Mouse (Mus musculus) embryo, embryonic 11.5 days (tissue): Measurements from ENCODE around the gene Gm9573.

Source experiments
- DNase-seq: peaks from one replicate; pipeline ENCODE4 v3.0.0-alpha.2; 2012; ENCODE audit warnings: low read depth, low spot score

Gene Gm9573

DNA sequence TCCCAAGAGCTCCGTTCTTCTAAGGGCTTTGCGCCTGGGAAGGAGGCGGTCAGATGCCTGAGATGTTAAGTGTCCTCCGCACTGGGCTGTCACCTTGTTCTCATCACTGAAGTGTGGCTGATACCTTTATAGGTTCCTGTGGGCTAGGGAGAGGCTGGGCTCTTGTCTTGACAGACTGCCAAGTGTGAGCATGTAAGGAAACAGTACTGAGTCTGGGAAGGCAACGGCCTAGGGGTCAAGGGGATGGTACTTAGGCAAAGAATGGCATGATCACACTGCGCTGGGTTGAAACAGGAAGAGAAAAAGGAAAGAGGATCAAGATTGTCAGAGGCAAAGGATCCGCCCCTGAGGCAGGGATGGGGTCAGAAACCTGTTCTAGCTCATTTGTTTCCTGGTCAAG, at the start of gene Gm9573:
Gene Gm9573 (minus strand): TSS at position 101 of the 400 bp plus-strand sequence.
- DNase-seq, result no peak

DNA sequence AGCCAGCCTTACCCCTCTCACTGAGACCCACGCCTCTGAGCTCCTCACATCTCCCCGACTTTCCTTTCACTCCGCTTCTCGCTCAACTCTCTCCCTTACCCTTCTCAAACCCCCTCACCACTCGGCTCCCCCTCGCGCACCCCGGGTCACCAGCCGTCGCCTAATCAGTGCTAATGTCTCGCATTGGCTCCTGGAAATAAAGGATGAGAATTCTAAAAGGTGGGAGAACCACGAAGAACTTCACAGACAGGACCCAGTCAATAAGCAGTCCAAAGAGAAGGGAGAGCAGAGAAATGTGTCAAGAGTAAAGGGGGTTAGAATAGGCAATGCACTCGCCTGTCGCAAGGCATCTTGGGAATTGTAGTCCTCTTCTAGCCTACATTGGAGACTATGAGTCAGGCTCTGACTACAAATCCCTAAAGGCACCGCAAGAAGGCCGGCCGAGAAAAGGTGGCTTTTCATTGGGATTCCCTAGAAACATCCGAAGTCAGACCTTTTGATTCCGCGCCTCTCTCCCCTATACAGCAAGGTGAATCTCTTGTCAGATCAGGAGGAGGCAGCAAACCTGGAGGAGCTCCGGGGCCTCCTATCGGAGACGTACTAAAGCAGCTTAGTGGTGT, 47.1 kb upstream of the Gm9573 start, which contains the start of gene Gtf2h4:
Gene Gtf2h4 (minus strand): TSS at position 324 of the 620 bp plus-strand sequence.
- DNase-seq, result peak; percentile 88

DNA sequence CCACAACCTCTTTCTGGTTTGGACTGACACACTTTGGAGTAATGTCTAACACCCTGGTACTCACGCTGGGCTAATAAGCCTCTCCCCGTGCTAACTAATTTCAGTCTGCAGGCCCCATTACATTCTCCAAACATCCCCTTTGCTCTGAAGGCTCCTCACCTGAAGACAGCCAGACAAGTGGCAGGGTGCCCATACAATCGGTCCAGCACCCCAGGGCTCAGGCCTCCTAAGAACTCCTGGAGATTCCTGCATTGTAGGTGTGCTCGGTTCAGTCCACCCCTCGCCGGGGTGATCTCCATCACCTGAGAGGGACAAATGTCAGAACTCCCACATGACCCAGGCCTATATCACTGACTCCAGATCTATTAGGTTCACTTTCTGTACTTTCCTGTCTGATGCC, 46.1 kb upstream of the Gm9573 start:
- no peak for DNase-seq

DNA sequence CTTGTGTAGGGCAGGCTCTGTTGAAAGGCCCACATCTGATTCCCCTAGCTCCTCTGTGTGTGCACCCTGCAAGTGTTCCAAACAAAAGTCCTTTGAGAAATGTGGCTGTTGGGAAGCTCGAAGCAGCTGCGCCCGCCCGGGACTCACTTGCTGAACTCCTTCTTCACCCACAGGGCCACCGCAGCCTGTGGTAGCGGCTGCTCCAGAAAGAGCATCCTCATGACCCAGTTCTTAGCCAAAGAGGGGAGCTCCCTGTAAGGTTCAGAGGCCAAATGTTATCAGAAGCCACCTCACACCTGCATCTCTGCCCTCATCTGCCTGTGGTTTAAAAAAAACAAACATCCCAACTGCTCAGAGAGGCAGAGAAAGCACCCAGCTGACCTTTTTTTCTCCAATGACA, 45.4 kb upstream of the Gm9573 start:
- no peak for DNase-seq

DNA sequence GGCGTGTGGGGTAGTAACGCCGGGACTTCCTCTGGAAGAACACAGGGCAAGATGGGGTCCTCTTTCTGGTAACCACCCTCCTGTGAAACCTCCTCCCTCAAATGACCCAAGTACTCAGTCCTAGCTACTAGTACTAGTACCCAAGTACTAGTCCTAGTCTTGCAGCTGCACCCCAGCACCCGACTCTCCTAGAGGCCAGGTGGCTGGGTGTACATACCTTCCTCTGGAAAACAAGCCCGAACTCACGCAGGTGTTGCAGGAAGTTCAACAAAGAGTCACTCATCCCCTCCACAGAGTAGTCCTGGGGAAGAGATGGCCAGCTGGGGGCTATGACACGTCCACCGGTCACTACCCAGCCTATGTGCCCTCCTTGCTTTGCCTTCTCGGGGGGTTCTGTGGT, 43.3 kb upstream of the Gm9573 start:
- DNase-seq, result no peak

DNA sequence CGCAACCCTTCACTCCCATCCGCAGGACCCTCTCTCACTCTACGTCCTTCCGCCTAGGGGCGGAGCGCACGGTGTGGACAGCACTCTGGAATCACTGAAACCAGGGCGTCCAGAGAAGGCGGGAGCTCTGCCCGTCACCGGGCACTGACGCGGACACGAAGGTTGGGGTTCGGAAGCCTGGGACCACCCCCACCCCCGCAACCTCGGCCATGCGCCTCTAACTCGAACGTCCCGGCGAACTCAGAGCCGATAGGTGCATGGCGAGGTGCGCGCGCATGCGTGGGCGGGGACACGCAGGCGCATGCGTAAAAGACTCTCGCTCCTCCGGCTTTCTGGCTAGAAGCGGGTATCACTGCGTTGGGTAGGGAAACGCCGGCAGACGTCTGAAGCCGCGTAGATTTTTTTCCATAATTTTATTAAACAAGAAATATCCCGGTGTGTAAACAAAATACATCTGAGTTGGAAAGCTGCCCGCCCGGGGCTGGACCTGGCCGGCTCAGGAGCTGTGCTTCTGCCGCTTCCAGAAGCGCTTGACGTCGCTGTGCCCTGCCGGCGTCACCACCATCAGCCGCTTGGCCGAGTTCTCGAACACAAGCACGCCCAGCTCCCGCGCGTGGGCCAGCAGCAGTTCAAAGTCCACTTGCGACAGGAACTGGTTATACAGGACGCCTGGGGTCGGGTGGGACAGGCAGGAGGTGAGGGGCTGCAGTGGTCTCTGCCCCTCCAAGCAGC, 41.1 kb upstream of the Gm9573 start, which contains the start of gene Vars2:
Gene Vars2 (minus strand): TSS at position 259 of the 732 bp plus-strand sequence.
- DNase-seq, result peak; percentile 93

DNA sequence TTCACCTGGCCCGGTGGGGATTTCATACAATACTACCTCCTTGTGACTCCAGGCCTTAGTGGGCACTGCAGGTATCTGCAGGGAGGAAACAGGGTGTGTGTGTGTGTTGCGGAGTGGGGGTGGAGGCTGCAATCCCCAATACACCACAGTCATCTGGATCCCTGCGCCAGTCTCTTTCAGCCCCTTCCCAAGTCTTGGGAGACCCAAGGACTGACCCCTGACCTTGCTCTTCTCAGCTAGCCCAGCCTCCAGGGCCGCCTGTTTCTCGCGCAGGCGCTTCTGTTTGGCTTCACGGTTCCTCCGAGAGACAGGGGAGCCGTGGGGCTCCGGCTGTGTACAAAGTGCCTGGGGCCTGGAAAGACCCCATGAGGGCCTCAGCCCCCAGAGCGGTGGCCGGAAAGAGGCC, 40.4 kb upstream of the Gm9573 start:
- peak; percentile 23 for DNase-seq

DNA sequence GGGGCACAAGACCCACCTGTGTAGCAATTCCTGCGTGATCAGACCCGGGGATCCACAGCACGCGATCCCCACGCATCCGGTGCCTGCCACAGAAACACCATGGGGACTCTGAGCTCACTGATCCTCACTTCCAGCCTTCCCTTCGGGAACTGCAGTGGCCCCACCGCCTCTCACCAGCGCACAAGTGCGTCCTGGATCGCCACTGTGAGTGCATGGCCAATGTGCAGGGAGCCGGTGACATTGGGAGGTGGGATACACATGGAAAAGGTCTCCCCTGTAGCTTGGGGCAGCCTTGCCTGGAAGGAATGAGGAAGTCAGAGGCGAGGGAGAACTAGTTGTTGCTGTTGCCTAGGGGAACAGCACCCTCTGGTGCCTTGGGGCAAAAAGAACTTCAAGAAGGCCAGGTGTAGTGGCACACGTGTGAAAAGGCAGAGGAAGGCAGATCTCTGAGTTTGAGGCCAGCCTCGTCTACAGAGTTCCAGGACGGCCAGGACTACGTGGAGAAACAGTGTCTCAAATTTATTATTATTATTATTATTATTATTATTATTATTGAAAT, 39.6 kb upstream of the Gm9573 start:
- no peak for DNase-seq

DNA sequence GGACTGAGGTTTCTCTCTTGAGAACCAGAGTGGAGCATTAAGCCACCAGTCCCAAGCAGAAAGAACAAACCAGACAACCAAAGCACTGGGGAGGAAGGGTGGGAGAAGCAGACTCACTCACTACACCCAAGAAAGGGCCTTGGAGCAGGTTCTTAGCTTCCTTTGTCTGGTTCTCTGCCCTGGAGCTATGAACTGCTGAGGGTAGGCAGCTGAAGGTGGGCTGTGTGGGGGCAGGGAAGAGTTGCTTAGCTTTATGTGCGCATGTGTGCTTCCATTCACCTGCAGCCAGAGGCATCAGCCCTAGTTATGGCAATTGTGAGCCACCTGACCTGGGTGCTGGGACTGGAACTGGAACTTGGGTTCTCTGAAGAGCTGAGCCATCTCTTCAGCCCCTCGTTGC, 26.6 kb upstream of the Gm9573 start:
- no peak for DNase-seq

DNA sequence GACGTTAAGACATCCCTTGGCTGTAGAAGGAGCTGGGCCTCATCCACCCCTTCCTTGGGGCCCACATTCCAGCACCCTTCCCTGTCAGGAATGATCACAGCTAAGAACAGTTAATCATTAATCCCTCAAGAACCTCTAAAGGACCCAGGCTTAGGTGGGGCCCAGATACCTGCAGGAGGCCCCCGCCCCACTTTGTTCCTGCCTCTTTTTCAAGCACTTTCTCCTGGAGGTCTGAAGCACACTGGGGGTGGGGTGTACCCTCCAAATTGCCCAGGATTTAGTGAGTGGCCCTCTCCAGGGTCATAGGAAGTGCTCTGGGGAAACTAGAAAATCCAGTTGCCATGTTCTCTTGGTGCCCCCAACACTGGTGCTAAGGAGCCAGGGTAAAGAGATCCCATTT, 23.0 kb upstream of the Gm9573 start:
- no peak for DNase-seq

DNA sequence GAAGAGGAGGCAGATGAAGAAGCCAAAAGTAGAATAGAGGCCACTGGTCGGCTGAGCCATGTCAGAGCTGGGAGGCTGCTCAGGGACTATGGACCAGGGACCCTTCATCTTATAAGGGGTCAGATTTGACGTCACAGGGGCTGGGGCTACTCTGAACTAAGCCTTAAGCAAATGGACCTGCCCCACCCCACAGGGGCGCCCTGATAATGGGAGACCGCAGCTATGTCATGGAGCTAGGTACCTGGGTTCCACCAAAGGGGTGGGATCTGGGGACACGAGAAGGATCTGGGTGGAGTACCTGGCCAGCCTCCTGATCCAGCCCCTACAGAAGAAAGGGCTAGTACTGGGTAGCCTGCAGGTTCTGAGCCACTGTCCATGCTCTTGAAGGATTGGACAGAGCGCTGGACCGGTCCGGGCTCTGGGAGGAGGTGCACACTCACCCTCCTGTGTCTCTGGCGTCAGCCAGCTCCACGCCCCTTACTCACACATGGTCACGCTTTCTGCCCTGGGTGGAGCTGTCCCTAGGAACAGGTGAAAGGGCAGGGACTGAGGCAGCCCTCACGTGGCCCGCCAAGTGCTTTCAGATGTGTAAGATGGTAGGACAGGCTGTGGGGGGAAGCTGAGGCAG, 17.3 kb upstream of the Gm9573 start, which contains the start of gene Mucl3:
Gene Mucl3 (minus strand): TSS at position 87 of the 628 bp plus-strand sequence.
- DNase-seq, result no peak

DNA sequence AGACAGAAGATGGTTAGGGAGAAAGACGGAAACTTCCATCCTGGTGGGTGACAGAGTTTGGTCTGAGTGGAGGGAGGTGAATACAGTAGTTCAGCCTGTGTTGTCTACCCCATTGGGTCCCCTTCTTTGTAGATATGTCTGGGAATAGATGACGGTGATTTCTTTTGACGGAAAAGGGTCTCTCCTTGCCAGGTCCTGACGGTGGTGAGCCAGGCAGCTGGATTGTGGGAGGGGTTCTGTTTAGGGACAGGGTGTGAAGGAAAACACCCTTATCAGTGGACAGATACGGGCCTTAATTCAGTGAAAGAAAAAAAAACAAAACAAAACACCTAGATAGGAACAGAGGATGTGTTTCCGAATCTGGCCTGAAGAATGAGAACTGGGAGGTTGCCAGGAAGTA, 12.9 kb upstream of the Gm9573 start:
- no peak for DNase-seq

DNA sequence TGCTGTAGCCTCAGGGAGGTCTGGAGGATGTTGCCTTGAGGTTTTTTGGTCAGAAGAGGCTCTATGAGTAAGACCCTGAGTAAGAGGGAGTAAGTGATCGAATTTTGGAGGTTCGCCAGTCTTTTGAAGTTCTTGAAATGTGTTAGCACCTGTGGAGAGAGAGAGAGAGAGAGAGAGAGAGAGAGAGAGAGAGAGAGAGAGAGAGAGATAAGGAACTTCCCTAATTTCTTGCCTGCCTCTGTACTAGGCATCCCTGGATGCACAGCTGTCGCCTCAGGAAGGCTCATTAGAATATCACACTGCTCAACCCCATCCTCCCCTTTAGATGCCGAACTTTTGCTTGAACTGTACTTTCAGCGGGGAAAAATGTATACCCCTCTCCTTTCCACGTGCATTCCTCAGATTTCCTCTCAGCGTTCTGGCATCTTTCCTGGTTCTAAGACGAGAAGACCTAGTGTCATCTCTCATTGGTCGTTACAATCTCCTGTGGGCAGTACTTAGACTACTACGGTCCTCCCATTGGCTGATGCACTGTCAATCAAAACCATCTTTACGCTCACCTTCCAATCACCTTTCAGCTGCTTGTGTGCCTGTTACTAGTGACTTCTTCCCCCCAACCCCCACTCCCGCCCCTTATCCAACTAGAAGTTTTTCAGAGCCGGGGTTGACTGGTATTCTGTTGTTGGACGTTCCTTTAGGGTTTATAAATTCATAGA, 12.2 kb upstream of the Gm9573 start:
- DNase-seq, result peak; percentile 31

DNA sequence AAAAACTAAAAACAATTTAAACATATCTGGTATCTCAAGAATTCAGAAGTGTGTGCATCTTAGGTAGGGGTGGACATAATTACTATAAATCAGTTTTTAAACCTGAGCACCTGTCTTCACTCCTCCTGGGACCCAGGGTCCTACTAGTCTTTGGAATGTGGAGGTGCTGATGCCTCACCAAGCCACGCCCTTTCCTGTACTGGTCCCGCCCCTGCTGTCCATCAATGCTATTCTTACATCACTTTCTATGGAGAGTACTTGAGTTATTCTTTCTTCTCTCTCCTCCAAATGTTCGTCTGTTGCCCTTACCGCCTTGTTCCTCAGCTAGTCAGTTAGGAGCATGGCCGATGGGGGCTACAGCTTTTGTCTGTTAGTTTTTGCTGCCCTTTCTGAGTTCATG, 9.9 kb upstream of the Gm9573 start:
- DNase-seq, result no peak

DNA sequence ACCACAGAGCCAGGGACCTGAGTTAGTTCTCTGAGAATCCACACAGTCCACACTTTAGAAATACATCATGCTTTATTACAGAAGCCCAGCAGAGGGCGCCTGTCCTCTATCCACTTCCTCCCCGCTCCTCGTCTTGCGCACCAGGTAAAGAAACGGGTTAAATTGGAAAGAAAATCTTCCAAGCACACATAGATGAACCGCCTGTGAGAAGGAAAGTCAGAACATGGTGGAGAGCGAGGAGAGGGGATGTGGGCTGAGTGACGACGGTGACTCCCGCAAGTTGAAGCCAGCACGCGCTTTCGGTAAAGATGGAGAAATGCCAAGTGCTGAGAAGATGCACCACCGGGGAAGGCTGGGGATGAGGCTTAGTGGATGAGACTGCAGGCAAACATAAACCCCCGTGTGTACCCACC, 9.3 kb upstream of the Gm9573 start:
- peak; percentile 59 for DNase-seq

DNA sequence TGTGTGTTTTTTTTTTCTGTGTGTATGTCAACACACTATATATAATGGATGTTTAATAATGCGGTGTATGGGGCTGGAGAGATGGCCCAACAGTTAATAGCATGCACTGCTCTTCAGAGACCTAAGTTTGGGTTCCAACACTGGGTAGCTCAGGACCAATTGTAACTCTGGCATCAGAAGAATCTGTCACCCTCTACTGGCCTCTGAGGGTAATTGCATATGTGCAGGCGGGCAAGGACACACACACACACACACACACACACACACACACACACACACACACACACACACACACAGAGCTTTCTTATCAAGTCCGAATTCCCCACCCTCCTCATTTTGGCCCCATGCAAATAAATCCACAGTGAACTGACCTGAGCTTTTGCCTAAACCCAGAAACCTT, 8.8 kb upstream of the Gm9573 start:
- no peak for DNase-seq

DNA sequence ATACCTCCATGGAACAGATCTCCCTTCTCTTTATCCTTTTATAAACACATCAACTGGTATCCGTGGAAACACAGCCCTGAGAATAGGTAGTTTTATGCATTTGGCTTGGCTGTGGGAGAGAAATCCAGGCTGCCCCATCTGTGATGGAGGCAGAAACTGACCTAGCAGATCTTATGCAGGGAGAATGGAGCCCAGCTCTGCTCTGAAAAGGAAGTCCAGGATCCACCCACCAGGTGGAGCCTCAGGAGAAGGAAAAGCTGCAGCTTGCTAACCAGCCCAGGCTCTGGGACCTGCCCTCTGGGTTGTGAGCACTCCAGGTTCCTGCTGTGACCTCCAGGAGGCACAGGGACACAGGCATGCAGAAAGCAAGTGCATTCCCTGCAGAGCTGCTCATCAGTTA, 7.6 kb upstream of the Gm9573 start:
- no peak for DNase-seq

DNA sequence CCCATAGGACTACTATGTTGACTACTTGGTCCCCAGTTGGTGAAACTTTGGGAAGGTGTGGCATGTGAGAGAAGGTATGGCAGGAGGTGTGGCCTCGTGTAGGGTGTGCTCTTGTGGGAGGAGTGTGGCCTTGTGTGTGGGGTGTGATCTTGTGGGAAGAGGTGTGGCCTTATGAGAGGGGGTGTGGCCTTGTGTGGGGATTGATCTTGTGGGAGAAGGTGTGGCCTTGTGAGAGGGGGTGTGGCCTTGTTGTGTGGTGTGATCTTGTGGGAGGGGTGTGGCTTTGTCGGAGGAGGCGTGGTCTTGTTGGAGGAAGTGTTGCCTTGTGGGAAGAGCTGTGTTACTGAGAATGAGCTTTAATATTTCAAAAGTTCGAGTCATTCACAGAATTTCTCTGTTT, 9.3 kb downstream of the Gm9573 start:
- DNase-seq, result no peak

DNA sequence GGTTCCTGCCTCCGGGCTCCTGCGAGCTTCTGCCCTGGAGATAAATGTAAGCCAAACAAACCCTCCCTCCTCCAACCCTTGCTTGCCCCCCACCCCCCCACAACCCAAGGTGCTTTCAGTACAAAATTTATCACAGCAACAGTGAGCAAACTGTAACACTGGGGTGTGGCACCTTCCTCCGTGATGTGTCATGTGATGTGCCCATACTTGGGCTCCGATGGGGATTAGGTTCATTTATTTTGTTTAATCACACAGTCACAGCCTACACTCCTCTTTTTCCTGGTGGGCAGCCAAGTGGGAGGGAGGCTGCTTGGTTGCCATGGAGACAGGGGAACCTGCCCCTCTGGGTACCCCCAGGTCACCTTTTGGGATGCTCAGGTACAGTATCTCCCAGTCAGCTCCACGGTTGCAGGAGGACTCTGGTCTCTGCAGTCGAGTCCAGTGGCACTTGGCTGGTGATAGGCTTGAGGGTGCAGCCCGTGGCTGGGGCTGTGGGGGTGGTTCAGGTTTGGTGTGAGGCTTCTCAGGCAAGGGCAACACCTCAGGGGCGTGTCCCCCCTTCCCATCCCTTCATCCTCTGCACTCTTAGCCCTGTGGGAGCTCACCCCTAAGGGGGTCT, 24.6 kb downstream of the Gm9573 start:
- DNase-seq, result no peak

DNA sequence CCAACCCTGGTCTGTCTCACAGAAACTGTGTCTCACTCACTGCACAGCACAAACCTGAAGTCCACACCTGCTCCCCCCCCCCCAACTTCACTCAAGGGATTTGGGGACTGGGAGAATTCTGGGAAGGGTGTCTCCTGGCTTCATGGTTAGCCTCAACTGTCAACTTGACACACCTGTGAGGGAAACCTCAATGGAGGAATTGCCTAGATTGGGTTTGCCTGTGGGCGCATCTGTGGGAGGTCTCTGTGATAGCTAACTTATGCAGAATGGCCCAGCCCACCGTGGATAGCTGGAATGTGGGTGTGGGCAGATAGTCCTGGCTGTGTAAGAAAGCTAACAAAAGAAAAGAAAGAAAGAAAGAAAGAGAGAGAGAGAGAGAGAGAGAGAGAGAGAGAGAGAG, 25.2 kb downstream of the Gm9573 start, which contains the start of gene Sfta2:
Gene Sfta2 (plus strand): TSS at position 301 of the 400 bp plus-strand sequence.
- no peak for DNase-seq

DNA sequence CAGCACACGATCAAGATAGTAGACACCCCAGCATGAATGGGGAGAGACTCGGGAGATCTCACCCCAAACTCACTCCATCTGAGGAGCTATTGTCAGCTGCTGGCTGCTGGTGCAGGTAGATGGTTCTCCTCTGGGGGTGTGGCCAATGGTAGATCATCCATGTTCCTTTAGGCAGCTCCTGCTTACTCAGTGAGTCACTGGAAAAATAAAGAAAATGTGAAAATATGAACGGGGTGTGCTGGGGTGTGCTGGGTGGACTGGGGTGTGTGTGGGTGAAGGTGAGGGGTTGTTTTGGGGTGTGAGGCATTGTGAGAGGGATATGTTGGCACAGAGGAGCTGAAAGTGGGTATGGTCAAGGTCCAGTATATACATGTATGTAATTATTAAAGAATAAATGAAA, 29.0 kb downstream of the Gm9573 start:
- DNase-seq, result no peak
